Mouse (Mus musculus) ES-Bruce4 (cell line): Measurements from ENCODE around the gene Otud6a. TPM values are rescaled to one million over a fixed set of nuclear protein-coding genes. Genes with fewer than 3 reads are reported as not detected.
"Not testable (repeated sequence)": the region's sequence is repeated elsewhere in the genome, so short reads cannot be mapped to it uniquely, and the experiment has no call there.

Experiments
- H3K27ac ChIP-seq: 2 replicates; pipeline ENCODE4 v1.5.1; 2012; ENCODE audit warnings: low read length, inconsistent platforms; ENCODE audit not compliant: insufficient read depth
- H3K27me3 ChIP-seq: 2 replicates; pipeline ENCODE4 v1.6.1; 2012; ENCODE audit warnings: mild to moderate bottlenecking, low read length, inconsistent platforms; ENCODE audit not compliant: control insufficient read depth, poor library complexity, insufficient read depth, severe bottlenecking
- H3K36me3 ChIP-seq: 2 replicates; pipeline ENCODE4 v1.6.1; 2012; ENCODE audit warnings: inconsistent platforms, mild to moderate bottlenecking, low read length, moderate library complexity; ENCODE audit not compliant: control insufficient read depth, poor library complexity, insufficient read depth, severe bottlenecking
- H3K4me1 ChIP-seq: one replicate; pipeline ENCODE4 v1.8.1; 2011; ENCODE audit warnings: low read length; ENCODE audit not compliant: control insufficient read depth, insufficient read depth
- H3K4me3 ChIP-seq: 2 replicates; pipeline ENCODE4 v1.5.1; 2011; ENCODE audit warnings: low read depth, mild to moderate bottlenecking, low read length
- H3K9ac ChIP-seq: 2 replicates; pipeline ENCODE4 v1.6.1; 2012; ENCODE audit warnings: low read depth, mild to moderate bottlenecking, inconsistent platforms; ENCODE audit not compliant: poor library complexity, severe bottlenecking
- H3K9me3 ChIP-seq: replicated peaks from 2 replicates; pipeline ENCODE4 v1.6.1; 2012; ENCODE audit warnings: mild to moderate bottlenecking, low read length, inconsistent platforms; ENCODE audit not compliant: control insufficient read depth, poor library complexity, insufficient read depth, severe bottlenecking
- CTCF ChIP-seq: IDR thresholded peaks from one replicate; pipeline ENCODE4 v1.8.1; 2011; ENCODE audit warnings: low read depth, low read length
- EP300 ChIP-seq: IDR thresholded peaks from 2 replicates; pipeline ENCODE4 v1.6.1; 2011; ENCODE audit warnings: low read depth, low read length; ENCODE audit not compliant: insufficient read depth
- POLR2A ChIP-seq: IDR thresholded peaks from one replicate; pipeline ENCODE4 v1.8.1; 2011; ENCODE audit warnings: low read length; ENCODE audit not compliant: insufficient read depth
- polyA plus RNA-seq: library from polyadenylated mRNA; stranded (reverse); fragments of >200 nt; gene quantifications from 2 replicates; pipeline ENCODE4 v1.2.4, GENCODE M21; 2011; ENCODE audit warnings: low read depth; ENCODE audit not compliant: missing spikeins, insufficient read depth, insufficient read length

Gene Otud6a
- polyA plus RNA-seq, 1 experiment: 0.70 TPM

GRCm38 (mm10) chrX:100401657-100402056 lies 27.2 kb upstream of the Otud6a start:
- no peaks in the 10 kb centered on the region for H3K27me3 ChIP-seq
- H3K27ac ChIP-seq: no peak overlapping the region
- no peak overlapping the region for H3K4me3 ChIP-seq
- no peak overlapping the region for H3K9ac ChIP-seq
- H3K4me1 ChIP-seq: no peaks in the 10 kb centered on the region
- TF ChIP-seq EP300: no peak
- TF ChIP-seq CTCF: no peak
- TF ChIP-seq POLR2A: no peak
- H3K36me3 ChIP-seq: no peaks in the 10 kb centered on the region
- no peaks in the 10 kb centered on the region for H3K9me3 ChIP-seq

DNA sequence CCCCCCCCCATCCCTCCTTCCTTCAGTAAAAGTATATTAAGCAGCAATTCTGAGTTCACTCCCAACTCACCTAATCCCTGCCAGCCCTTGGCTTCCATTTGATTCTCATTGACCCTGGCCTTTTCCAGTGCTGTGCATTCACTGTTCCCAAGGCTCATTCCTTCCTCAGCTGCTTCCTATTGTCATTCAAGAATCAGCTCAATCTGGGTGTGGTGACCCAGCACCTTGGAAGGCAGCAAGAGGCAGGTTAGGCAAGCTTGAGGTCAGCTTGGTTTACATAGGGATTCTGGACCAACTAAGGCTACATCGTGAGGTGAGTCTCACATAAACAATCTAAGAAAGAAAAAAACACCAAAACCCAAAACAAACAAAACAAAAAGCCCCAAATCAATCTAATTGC lies 19.6 kb upstream of the Otud6a start:
- Histone ChIP-seq H3K27ac (no peak overlapping the region), H3K9me3 (no peaks in the 10 kb centered on the region), H3K4me1 (no peaks in the 10 kb centered on the region), H3K4me3 (no peak overlapping the region), H3K36me3 (no peaks in the 10 kb centered on the region), H3K9ac (no peak overlapping the region), H3K27me3 (no peaks in the 10 kb centered on the region)
- TF ChIP-seq CTCF (no peak), EP300 (peak; percentile 77), POLR2A (no peak)

DNA sequence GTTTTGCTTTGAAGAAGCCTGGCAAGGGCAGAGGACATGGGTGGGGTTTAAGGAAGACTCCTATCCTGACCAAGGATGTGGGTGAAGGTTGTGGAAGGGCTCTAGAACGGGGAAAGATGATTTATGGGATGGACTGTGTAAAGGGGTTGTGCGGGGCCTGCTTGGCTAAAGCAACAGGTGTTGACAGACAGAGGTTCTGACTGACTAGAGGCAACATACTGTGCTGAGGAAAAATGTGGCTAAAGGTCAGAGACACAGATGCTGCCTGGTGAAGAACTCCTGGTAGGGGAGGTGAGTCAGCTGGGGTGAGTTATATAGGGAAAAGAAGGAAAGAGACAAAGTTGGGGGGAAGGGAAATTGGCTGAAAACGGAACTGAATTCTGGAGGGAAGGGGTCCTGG lies 3.5 kb downstream of the Otud6a start:
- Histone ChIP-seq H3K27me3 (no peaks in the 10 kb centered on the region), H3K36me3 (no peaks in the 10 kb centered on the region), H3K4me1 (no peaks in the 10 kb centered on the region), H3K27ac (no peak overlapping the region), H3K4me3 (no peak overlapping the region), H3K9ac (no peak overlapping the region), H3K9me3 (no peaks in the 10 kb centered on the region)
- TF ChIP-seq CTCF (no peak), POLR2A (no peak), EP300 (no peak)

DNA sequence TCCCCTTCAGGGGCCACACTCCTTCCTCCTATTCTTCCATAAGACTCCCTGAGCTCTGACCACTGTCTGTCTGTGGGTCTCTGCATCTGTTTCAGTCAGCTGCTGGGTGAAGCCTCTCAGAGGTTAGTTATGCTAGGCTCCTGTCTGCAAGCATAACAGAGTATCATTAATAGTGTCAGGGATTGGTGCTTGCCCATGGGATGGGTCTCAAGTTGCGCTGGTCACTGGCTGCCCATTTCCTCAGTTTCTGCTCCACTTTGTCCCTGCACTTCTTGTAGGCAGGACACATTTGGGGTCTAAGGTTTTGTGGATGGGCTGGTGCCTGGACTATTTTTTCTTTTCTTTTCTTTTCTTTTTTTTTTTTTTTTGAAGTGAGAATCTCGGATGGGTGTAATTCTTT lies 13.8 kb downstream of the Otud6a start, which contains the start of gene Awat2:
Gene Awat2, minus strand, starts transcription at position 101 of the 400 bp plus-strand sequence.
- not testable (repeated sequence) for H3K36me3 ChIP-seq, H3K9ac ChIP-seq, H3K4me1 ChIP-seq, H3K9me3 ChIP-seq, H3K4me3 ChIP-seq, H3K27ac ChIP-seq, H3K27me3 ChIP-seq

DNA sequence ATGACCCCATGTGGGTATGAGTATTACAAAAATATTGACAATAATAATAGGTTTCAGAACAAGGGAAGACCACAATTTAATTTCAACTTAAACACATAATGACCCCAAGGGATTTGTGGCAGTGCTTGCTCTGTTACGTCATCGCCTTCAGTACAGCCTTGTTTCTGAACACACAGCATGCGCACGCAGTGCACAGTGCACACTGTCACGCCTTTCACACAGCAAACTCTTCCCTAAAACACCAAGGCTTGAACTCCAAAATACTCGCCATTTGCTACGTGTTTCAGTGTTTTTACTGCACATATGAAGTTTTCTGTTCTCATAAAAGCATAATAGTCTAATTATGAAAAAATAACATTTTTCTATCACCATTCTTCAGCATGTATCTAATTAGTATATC lies 14.7 kb downstream of the Otud6a start:
- no peaks in the 10 kb centered on the region for H3K4me1 ChIP-seq
- no peaks in the 10 kb centered on the region for H3K27me3 ChIP-seq
- no peaks in the 10 kb centered on the region for H3K9me3 ChIP-seq
- no peak overlapping the region for H3K9ac ChIP-seq
- H3K36me3 ChIP-seq: no peaks in the 10 kb centered on the region
- H3K27ac ChIP-seq: no peak overlapping the region
- no peak overlapping the region for H3K4me3 ChIP-seq
- no peak for TF ChIP-seq EP300
- no peak for TF ChIP-seq CTCF
- TF ChIP-seq POLR2A: no peak

DNA sequence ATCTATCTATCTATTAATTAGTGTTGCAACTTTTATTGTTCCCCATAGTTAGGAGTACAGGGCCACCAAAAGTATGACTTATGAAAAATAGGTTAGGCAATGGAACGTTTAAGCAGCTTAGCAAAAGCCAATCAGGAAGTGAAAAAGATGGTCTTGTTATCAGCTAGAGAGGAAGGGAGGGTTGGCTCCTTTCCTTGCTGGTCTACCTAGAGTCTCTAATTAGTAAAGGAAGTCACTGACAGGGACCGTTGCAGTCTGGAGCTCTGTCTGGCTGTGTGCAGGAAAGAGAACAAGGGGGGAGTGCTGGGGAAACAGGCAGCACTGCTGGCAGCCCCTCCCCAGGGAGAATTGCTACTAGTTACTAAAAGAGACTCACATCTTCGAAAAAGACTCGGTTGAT lies 39.2 kb downstream of the Otud6a start:
- Histone ChIP-seq H3K27ac (no peak overlapping the region), H3K4me3 (no peak overlapping the region), H3K4me1 (no peaks in the 10 kb centered on the region), H3K9me3 (no peaks in the 10 kb centered on the region), H3K9ac (no peak overlapping the region), H3K27me3 (no peaks in the 10 kb centered on the region), H3K36me3 (no peaks in the 10 kb centered on the region)
- TF ChIP-seq CTCF: no peak
- TF ChIP-seq EP300: no peak
